Mouse (Mus musculus) regulatory T cell (primary cell): ENCODE data around the gene Lysmd4.

Source experiments
- in situ Hi-C: fragments of 300-600 bp; cut with MboI, MseI; formaldehyde crosslinking; loops from one replicate; pipeline ENCODE4 v1.15.1; 2025; ENCODE audit warnings: high pct_unique_total_duplicates

The Lysmd4 gene

DNA sequence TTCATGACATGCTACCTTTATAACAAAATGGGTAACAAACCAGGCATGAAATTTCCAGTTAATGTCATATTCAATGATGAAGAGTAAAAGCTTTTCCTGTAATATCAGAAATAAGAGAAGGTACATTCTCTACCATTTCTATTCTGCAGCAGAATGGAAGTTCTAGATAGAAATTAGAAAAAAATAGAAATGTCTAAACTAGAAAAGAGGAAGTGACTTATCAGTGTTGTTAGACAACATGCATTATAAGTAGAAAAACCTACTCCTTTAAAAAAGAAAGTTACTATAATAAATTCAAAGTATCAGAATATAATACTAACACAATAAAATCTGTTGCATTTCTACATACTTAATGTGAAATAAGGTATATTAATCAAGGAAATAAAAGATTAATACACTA is 96.4 kb downstream of the Lysmd4 start:
- in situ Hi-C loops = no loop called here

GRCm38 (mm10) chr7:67320359-67320758 is 98.0 kb downstream of the Lysmd4 start:
- in situ Hi-C loops = no loop called here

DNA sequence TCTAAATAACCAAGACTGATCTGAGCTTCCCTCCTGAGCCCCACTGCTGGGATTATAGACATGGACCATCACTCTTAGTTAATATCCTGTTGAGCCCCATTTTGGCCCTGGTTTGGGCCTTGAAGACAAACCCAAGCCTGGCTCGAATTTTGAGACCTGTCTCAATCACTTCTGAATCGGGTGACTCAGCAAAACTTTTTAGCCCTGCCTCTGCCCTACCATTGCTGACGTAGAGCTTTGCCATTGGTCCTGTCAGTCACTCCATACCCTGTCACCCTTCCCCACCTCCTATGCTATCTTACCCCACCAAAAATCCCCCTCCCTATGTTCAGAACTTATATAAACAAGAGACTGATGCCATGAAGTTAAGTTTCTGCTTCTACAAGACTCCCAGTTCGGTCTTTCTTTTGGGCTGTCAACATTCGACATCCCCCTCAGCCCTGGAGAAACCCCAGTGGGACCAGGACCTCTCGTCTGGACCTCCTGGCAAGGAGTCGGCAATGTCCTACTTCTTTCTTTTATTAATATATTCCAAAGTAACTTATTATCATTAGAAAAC is 119.8 kb downstream of the Lysmd4 start:
- in situ Hi-C loops = loop anchor here (25.0 kb wide), 1 partner anchor 105 kb away; no protein-coding TSS in a partner anchor

DNA sequence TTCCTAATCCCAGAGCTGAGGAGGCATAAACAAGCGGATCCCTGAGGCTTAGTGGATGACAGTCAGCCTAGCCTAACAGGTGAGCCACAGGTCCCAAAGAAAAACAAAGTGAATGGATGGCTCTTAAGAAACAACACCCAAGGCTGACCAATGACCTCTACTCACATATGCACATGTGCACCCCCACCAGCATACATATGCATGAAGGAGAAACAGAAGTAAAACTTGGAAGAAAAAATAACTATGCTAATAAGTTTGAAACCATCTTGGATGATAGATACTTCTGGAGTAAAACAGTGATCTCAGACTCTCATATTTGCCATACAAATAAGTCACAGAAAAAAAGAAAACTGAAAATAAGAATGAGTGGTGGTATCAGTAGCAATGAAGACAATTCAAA is 122.1 kb downstream of the Lysmd4 start:
- in situ Hi-C loops = loop anchor here (25.0 kb wide), 1 partner anchor 107 kb away; no protein-coding TSS in a partner anchor

DNA sequence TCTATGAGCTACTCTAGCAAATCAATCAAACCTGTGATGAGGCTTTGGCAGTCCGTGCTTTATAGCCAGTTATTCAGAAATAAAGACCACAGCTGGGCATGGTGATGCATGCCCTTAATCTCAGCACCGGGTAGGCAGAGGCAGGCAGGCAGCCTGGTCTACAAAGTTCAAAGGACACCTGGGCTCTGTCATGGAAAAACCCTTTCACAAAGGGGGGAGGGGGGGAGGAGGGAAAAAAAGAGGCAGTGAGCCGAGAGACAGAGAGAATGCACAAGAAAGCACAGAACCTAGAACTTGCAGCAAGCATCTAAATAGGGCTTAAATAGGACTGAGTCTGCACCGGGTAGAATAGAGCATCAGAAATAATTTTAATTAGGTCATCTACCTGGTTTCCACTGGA is 130.6 kb downstream of the Lysmd4 start:
- in situ Hi-C loops = no loop called here

DNA sequence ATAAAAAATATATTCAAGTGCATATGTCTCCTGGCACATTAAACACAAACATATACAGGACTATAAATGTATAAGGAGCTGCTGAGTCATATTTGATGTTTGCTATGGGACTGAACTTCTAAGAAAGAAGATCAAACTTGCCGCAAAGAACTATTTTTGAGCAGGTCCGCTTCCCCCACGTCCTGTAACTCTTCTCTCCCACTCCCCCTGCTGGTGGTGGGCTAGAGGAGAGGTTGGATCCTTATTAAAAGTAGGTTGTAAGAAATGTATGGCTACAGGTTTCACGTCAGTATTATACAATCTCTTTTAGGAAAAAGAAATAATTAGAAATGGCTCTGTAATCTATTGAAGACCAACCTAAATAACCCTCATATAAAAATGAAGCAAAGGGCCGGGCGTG is 131.3 kb downstream of the Lysmd4 start:
- in situ Hi-C loops = no loop called here

- in situ Hi-C loops = loop anchor here (5.0 kb wide), 1 partner anchor 276 kb away; no protein-coding TSS in a partner anchor
These were observed 133.5 kb downstream of the Lysmd4 start for GRCm38 (mm10) chr7:67355870-67356269.
